Mouse (Mus musculus): ENCODE results near the gene Fbxo3.

GRCm38 (mm10) chr2:104059786-104060185, 32.3 kb downstream of the Fbxo3 start:
- TF ChIP-seq CTCF (IDR thresholded peaks at IDR 0.05; ENCODE audit: low read depth): no peak
- TF ChIP-seq EP300 (optimal IDR thresholded peaks at IDR 0.05): no peak
